Mouse (Mus musculus) erythroblast, embryonic 14.5 days (primary cell): ENCODE measurements around the gene Pltp. TPM values are rescaled to one million over a fixed set of nuclear protein-coding genes. Genes with fewer than 3 reads are reported as not detected.
A peak's percentile ranks its signal among the peaks of the same experiment; 100 is the strongest.
"Not testable (repeated sequence)": the region's sequence is repeated elsewhere in the genome, so short reads cannot be mapped to it uniquely, and the experiment has no call there.

Experiments
- H3K27me3 ChIP-seq: 2 replicates; pipeline ENCODE4 v1.6.1; 2012; ENCODE audit warnings: inconsistent platforms; ENCODE audit not compliant: control insufficient read depth
- H3K36me3 ChIP-seq: 2 replicates; pipeline ENCODE4 v1.6.1; 2012; ENCODE audit warnings: mild to moderate bottlenecking, inconsistent platforms; ENCODE audit not compliant: control insufficient read depth
- H3K4me1 ChIP-seq: 2 replicates; pipeline ENCODE4 v1.6.1; 2012; ENCODE audit warnings: inconsistent platforms; ENCODE audit not compliant: control insufficient read depth
- H3K4me3 ChIP-seq: replicated peaks from 2 replicates; pipeline ENCODE3; 2012; ENCODE audit warnings: moderate library complexity, mild to moderate bottlenecking, inconsistent platforms
- H3K9me3 ChIP-seq: 2 replicates; pipeline ENCODE4 v1.6.1; 2012; ENCODE audit warnings: low read length, inconsistent platforms, mixed read lengths; ENCODE audit not compliant: control insufficient read depth
- GATA1 ChIP-seq: IDR thresholded peaks from 2 replicates; pipeline ENCODE4 v1.6.1; 2012; ENCODE audit warnings: low read length, inconsistent platforms, mixed read lengths
- TAL1 ChIP-seq: IDR thresholded peaks from 3 replicates; pipeline ENCODE4 v1.6.1; 2012; ENCODE audit warnings: low read length, inconsistent platforms, mixed read lengths
- polyA plus RNA-seq: library from polyadenylated mRNA; stranded (reverse); fragments of >175 nt; gene quantifications from 2 replicates; pipeline ENCODE4 v1.2.3, GENCODE M21; 2012

Gene Pltp
- polyA plus RNA-seq, 1 experiment: 0.32 TPM

DNA sequence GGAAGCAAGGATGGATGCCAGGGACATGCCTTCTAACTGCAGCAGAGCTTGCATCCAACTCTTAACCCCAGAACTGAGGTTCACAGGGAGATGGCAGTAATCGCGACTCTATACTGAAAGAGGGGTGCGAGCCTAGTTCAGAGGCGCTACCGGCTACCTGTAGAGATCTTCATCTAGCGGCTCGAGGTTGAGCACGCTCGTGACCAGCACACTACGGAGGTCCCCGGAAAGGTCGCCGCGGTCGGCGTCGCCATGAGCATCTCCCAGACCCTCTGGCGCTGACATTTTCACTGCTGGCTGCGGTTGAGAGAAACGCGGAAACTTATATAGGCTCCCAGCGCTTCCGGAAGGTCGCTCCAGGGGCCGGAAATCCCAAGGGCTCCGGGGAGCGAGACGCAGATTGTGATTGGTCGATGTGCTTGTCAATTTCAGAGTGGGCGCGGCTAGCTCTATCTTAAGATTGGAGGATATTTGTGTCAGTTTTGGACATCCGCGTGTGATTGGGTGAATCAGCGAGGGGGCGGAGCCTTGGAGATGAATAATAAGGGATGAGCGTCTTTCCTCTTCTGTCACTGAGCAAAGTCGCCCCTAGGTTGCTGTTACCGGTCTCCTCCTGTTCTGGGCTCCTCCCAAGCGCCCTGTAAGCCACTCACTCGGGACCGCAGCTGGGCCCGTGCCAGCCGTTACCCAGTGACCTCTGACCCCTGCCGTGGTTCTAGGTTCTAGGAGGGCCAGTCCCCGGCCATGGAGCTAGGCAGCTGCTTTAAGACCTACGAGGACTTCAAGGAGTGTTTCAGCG is 52.8 kb downstream of the Pltp start, which contains the start of the genes Acot8 and Zswim3:
TSS of gene Acot8 (minus strand) at position 350 of the 799 bp plus-strand sequence.
TSS of gene Zswim3 (plus strand) at position 566 of the 799 bp plus-strand sequence.
- TF ChIP-seq GATA1 (no peak), TAL1 (no peak)
- Histone ChIP-seq H3K9me3 (no peaks in the 10 kb centered on the region), H3K27me3 (no peaks in the 10 kb centered on the region), H3K4me1 (peaks cover 50% of the 10 kb centered on the region), H3K4me3 (peak within 1 kb of the TSS; percentile 78), H3K36me3 (peaks cover 53% of the 10 kb centered on the region)

DNA sequence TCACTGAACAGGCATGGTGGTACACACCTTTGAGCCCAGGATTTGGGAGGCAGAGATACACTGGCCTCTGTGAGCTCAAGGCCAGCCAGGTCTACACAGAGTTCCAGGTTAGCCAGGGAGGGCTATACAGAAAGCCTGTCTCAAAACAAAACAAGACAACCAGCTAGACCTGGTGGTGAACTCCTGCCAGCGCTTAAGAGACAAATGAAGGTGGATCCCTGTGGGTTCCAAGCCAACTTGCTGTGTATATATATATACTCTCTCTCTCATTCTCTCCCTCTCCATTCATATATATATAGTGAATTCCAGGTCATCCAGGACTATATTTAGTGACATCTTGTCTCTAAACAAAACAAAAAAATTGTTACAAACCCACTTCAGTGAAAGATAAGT is 53.6 kb downstream of the Pltp start:
- peaks cover 48% of the 10 kb centered on the region for H3K4me1 ChIP-seq
- peaks cover 53% of the 10 kb centered on the region for H3K36me3 ChIP-seq
- no peak for TF ChIP-seq TAL1
- TF ChIP-seq GATA1: no peak
- no peaks in the 10 kb centered on the region for H3K27me3 ChIP-seq
- H3K4me3 ChIP-seq: peak overlapping the region; percentile 78
- no peaks in the 10 kb centered on the region for H3K9me3 ChIP-seq

DNA sequence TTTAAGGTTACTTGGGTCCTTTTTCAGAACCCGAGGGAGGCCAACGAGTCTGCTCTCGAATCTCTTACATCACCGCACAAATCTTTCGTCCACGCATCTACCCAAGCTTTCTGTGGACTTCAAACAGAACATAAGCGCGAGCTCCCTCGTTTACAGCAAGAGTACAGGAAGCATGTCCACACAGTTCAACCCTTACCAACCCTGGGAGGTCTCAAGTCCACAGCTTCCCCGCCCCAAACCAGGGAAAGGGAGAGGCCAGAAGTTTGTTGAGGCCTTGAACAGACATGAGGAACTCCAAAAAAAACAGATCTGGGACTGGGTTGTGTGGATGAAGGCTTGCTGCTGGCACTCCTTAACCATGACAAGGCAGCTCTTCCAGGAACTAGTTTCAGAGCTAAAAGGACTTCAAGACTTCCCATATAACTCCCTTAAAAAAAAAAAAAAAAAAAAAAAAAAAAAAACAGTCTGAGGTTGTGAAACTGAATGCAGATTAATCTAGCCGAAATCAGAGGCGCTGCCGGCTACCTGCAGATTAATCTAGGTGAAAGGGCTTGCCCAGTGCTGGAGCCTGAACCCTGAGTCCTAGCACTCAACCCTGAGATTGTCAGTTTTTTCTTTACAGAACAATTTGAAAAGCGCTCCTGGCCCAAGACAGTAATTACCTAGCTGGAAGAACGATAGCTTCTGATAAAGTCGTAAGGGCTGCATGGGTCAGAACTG is 54.1 kb downstream of the Pltp start:
- Histone ChIP-seq H3K27me3 (no peaks in the 10 kb centered on the region), H3K4me3 (peak overlapping the region; percentile 78), H3K4me1 (peaks cover 48% of the 10 kb centered on the region), H3K9me3 (no peaks in the 10 kb centered on the region), H3K36me3 (peaks cover 53% of the 10 kb centered on the region)
- TF ChIP-seq TAL1 (no peak; the same call in 2 of the 3 replicates), GATA1 (no peak)

DNA sequence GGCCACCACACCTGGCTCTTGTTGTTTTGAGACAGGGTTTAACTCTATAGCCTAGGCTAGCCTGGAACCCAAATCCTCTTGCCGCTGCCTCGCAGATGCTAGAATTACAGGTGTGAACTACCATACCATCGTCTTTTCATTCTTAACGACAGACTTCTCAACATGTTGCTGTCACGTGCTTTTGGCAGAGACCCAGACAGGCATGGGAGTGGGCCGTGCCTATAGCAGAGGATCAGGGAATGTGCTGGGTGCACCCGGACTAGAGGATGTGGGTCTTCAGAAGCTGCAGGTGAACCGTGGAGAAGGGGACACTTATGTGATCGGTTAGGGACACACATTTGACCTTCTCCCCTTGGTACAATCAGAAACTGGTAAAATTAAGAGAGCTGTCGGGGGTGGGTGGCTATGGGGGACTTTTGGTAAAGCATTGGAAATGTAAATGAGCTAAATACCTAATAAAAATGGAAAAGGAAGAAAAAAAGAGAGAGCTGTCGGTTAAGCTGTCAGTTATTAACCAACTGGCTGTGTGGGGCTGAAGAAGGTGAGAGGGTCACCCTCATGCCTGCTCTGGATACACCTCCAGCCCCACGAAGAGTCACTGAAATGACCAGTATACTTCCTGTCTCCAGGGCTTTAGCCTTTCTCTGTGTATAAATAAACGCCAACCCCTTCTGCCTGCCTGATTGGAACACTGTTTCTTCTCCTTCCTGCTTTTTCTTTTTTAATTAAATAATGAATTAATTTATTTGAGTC is 57.1 kb downstream of the Pltp start:
- Histone ChIP-seq H3K27me3 (no peaks in the 10 kb centered on the region), H3K9me3 (no peaks in the 10 kb centered on the region), H3K4me3 (no peak overlapping the region), H3K36me3 (peaks cover 77% of the 10 kb centered on the region), H3K4me1 (peaks cover 27% of the 10 kb centered on the region)
- TF ChIP-seq GATA1 (no peak), TAL1 (no peak)

DNA sequence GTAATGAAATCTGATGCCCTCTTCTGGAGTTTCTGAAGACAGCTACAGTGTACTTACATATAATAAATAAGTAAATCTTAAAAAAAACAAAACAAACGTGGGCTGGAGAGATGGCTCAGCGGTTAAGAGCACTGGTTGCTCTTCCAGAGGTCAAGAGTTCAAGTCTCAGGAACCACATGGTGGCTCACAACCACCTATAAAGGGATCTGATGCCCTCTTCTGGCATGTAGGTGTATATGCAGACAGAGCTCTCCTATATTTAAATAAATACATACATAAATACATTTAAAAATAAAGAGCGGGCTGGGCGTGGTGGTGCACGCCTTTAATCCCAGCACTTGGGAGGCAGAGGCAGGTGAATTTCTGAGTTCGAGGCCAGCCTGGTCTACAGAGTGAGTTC is 59.0 kb downstream of the Pltp start:
- H3K4me3 ChIP-seq, H3K27me3 ChIP-seq, H3K9me3 ChIP-seq: not testable (repeated sequence)
- Histone ChIP-seq H3K36me3 (peaks cover 94% of the 10 kb centered on the region), H3K4me1 (peaks cover 23% of the 10 kb centered on the region)

DNA sequence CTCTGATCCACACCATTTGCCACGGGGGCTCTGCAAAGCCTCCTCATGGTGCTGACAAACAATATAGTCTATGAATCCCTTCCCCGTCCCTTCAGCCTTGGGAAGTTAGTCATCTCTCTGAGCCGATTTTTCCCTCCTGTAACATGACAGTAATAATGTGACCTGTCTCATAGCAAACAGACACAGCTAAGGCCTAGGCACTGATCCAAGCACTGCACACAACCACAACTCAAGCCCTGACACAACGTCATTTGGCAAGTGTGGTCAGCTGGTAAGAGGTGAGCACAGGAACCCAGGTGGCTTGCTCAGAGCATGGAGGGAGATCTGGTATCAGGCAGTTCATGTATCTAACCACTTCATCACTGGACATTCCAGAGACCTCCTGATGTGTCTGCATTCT is 61.6 kb downstream of the Pltp start:
- Histone ChIP-seq H3K27me3 (no peaks in the 10 kb centered on the region), H3K36me3 (peaks cover 97% of the 10 kb centered on the region), H3K4me1 (peaks cover 21% of the 10 kb centered on the region), H3K9me3 (no peaks in the 10 kb centered on the region), H3K4me3 (no peak overlapping the region)
- TF ChIP-seq GATA1: no peak
- no peak for TF ChIP-seq TAL1

DNA sequence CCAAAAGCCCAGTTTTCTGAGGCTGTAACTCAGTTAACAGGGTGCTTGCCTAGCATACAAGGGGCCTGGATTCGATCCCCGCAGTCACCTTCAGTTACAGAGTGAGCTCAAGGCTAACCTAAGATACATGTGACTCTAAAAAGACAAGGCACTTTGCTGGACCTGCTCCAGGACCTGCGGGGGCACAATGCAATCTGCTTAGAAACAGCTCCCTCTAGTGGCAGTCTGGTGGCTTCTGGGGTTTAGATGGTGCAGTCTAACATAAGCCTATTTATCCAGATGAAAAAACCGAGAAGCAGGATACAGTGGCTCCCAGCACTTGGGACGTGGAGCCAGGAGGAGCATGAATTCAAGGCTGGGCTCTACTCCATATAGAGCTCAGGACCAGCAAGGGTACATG is 63.2 kb downstream of the Pltp start:
- Histone ChIP-seq H3K4me1 (peaks cover 29% of the 10 kb centered on the region), H3K4me3 (no peak overlapping the region), H3K9me3 (no peaks in the 10 kb centered on the region), H3K27me3 (no peaks in the 10 kb centered on the region), H3K36me3 (peaks cover 94% of the 10 kb centered on the region)
- TF ChIP-seq GATA1: no peak
- TF ChIP-seq TAL1: no peak

DNA sequence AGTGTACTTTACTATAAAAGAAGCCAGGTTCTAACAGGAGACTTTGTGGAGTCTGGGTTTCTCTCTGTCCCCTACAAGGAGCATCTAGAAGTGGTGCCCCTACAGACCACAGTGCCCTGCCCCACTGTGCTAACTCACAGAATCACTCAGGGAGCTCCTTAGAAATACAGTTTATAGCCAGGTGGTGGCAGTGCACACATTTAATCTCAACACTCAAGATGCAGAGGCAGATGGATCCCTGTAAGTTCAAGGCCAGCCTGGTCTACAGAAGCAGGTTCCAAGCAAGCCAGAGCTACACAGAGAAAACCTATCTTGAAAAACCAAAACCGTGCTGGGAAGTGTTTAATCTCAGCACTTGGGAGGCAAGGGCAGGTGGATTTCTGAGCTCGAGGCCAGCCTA is 63.7 kb downstream of the Pltp start:
- Histone ChIP-seq H3K9me3 (no peaks in the 10 kb centered on the region), H3K4me1 (peaks cover 33% of the 10 kb centered on the region), H3K27me3 (no peaks in the 10 kb centered on the region), H3K36me3 (peaks cover 94% of the 10 kb centered on the region), H3K4me3 (no peak overlapping the region)
- TF ChIP-seq GATA1 (no peak), TAL1 (no peak)

DNA sequence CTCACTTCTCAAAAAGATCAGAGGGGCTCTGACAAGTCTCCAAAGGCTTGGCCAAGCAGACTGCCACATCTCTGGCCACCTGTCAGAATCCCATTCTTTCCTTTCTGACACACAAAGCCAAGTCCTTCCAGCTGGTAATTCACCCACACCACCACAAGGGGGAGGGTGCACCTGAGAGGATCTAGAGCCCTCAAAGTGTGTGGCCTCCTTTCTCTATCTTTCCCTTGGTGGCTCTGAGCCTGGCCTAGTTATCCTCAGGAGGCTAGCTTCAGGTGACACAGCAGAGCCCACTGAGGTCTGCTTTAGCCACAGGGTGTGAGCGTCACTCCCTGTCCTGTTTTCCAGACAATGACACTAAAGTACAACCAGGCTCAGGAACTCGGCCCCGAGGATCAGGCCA is 64.3 kb downstream of the Pltp start:
- Histone ChIP-seq H3K27me3 (no peaks in the 10 kb centered on the region), H3K4me3 (no peak overlapping the region), H3K36me3 (peaks cover 94% of the 10 kb centered on the region), H3K9me3 (no peaks in the 10 kb centered on the region), H3K4me1 (peaks cover 39% of the 10 kb centered on the region)
- TF ChIP-seq TAL1 (no peak), GATA1 (no peak)
